Mouse (Mus musculus) lung, postnatal 14 days (tissue): ENCODE results near the gene Apobec4.

ENCODE experiments used
- DNase-seq: peaks from one replicate; pipeline ENCODE4 v3.0.0; 2021

The Apobec4 gene

GRCm38 (mm10) chr1:152750312-152750965 is at the start of gene Apobec4:
Apobec4 (plus strand) TSS chr1:152750551.
- DNase-seq, result no peak

- DNase-seq, result no peak
These were observed 49.3 kb upstream of the Apobec4 start for GRCm38 (mm10) chr1:152701066-152701465.

DNA sequence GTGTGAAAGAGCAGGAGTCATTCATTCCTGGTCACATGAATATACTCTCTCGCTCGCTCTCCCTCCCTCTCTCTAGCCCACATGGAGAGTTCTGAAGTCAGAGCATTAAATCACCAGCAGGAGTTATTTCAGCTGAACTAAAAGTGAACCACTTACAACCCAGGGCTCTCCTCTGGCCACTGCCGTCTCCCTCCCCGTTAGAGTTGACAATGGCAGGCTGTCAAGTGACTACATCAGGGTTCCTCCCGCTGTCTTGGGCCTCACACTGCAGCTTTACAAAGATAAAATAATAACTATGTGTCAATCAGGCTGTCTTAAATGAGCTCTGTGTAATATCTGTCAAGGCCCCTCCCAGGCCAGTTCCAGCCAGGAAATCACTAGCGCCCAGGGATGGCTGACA is 47.4 kb upstream of the Apobec4 start:
- no peak for DNase-seq

DNA sequence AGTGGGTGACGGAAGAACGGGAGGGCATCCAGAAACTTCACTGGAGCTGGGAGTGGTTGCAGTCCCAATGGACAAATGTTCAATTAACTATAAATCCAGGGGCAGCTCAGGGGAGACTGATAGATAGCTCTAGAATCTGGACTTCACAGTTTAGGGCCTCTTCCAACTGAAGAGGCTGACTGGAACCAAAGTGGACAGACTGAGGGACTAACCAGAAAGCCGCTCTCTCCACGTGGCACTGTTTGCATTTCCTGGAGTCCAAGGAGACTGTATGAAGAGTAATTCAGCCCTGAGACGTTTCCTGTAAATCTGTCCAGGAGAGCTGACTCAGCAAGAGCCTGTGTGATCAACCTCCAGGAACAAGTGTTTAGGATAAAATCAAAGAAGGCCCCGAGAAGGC is 46.4 kb upstream of the Apobec4 start:
- DNase-seq, result no peak

- no peak for DNase-seq
These were observed 42.8 kb upstream of the Apobec4 start for GRCm38 (mm10) chr1:152707560-152707959.

DNA sequence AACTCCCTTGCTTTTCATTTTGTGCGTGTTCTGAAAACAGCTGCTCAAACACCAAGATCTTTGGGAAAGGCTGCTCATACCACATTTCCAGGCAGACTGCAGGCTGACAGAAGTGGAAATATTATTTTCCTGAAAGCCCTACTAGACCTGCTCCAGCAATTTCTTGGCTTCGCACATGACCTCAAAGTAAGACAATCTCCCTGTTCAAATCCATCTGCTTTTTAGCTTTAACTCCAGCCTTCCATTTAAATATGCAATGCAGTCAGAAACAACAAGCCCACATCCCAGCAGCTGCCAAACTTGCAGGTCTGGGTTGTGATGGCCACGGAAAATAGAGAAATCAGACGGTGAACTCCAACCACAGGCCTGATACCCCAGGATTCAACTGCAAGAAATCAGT is 39.3 kb upstream of the Apobec4 start:
- DNase-seq, result no peak

DNA sequence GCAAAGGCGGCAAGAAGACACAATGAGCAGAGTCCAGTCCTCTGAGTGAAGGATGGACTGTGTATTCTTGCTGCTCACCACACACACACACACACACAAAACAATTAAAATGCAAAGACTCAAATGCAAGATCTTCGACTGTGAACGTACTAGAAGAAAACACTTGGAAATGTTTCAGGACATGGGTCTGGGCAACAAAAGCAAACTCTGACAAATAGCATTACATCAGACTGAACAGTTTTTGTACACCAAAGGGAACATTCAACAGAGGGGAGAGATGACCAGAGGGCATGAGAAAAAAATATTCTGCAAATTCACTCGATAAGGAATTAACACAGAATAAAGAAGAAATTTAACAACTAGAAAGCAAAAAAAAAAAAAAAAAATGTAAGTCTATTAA is 36.4 kb upstream of the Apobec4 start:
- no peak for DNase-seq

DNA sequence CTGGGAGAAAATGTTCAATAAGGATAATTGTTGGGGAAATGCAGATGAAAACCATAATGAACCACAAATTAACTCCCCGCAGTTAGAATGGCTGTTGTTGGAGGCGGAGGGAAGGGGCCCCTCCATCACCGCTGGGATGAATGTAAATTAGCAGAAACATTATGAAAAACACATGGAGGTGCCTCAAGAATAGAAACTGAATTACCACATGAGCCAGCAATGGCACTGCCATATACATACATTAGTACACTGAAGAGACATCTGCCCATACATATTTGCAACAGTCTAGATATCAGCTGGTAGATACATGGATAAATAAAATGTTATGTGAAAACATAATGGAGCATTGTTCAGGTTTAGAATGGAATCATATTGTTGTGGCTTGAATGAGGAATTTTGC is 35.9 kb upstream of the Apobec4 start:
- DNase-seq, result no peak

- no peak for DNase-seq
These were observed 33.0 kb upstream of the Apobec4 start for GRCm38 (mm10) chr1:152717329-152717728.

DNA sequence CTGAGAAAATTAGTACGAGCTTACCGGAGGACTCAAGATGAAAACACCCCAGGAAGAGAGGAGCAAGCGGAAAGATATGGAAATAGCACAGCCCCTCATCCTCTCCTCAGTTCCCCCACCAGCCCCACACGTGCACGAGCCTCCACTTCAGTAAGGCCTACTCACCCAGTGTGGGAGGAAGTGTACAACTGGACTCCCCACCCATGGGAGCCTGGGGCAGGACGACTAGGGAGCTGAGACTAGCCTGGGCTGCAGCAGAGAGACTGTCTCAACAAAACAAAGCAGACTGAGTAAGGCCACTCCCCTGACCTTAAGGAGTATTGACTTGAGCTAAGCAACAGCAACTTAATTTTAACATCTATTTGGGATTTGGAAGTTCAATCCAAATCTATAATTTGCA is 32.2 kb upstream of the Apobec4 start:
- DNase-seq, result no peak

GRCm38 (mm10) chr1:152720969-152721368 is 29.4 kb upstream of the Apobec4 start:
- no peak for DNase-seq

GRCm38 (mm10) chr1:152721535-152722198 is 28.7 kb upstream of the Apobec4 start:
- no peak for DNase-seq

GRCm38 (mm10) chr1:152724286-152724685 is 26.1 kb upstream of the Apobec4 start:
- no peak for DNase-seq

DNA sequence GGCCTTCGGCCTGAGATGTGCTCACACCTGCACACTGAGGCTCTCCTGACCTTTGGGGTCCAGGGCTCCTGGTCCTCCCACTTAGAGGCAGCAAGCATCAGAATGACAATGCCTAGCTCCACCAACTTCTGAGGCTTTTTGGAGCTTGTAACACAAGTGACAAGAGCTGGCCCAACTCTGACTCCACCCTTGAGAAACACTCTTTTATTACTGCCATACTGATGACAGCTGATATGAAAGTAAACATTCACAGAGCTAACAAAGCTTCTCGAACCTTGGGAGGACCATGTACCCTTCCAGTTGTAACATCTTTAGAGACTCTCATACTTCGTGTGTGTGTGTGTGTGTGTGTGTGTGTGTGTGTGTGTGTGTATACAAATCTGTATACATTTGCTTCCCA is 24.3 kb upstream of the Apobec4 start:
- DNase-seq, result no peak

DNA sequence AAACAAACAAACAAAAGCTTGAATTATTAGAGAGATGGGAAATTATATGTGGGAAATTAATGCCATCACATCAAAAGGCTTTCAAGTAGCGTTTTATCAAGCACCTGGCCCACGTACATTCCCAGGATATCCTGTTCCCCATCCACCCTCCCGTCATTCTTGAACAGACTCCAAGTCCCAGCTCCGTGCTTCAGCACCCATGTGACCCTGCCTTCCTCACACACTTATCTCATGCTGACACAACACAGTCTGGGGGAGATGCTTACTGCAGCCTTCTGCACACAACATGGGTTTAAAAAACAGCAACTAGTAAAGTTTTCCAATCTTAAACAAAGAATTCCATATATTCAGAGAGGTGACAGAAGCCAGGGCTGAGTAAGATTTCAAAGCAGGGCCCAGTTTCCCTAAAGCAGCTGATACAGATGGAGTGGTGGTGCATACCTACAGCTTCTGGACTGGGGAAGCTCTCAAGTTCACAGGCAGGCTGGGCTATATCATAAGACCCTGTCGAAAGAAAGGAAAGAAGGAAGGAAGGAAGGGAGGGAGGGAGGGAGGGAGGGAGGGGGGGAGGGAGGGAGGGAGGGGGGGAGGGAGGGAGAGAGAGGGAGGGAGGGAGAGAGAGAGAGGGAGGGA is 22.6 kb upstream of the Apobec4 start:
- peak; percentile 20 for DNase-seq

DNA sequence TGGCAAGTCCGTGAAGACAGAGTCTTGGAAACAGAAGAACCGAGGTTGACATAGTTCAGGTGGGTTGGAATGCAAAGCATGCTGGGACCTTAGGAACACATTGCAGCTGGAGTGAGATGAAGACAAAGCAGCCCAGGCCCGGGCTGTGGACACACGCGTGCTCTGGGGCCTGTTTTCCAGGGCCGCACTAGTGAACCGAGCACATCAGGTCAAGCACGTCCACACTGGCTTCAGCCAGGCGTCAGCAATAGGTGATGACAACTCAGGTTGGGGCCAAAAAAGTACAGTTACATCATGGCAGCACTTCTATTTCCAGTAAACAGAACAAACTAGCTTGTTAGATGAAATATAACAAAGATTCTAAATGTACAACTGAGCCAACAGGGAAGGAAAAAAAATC is 11.6 kb upstream of the Apobec4 start:
- DNase-seq, result no peak

GRCm38 (mm10) chr1:152739374-152739773 is 11.0 kb upstream of the Apobec4 start:
- no peak for DNase-seq

DNA sequence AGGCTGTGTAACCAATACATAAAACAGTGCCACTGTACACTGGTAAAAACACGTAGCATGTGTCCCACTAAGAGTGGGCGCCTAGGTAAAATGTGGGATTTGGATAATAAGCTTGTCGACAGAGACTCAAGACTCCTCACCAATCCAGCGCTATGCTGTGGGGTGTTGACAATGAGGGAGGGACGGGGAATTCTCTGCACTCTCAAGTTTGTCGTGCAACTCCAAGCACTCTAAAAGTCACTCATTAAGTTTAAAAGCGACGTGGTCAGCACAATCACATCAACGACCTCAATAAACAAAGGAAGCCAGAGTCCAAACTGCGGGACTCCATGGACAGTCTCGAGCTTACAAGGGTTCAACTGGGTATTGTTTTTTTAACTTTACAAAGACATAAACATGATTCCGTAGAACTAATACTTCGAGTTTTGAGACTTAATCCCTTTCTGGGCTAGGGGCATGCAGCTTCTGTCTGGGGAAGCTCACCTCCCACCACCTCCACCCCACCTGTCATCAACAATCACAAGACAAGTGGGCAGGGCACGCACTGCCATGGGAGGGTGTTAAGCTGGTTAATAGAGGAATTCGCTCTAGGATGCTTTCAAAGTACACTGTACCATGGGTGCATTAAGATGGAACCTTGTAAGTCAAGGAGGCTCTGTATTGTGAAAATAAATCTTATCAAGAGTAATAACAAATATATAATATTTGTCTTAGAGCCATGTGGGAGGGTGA is 7.1 kb upstream of the Apobec4 start:
- DNase-seq, result no peak

GRCm38 (mm10) chr1:152746426-152746825 is 3.9 kb upstream of the Apobec4 start:
- DNase-seq, result peak; percentile 92

GRCm38 (mm10) chr1:152749276-152749675 is 1.1 kb upstream of the Apobec4 start:
- peak; percentile 9 for DNase-seq

- no peak for DNase-seq
These were observed 11.4 kb downstream of the Apobec4 start for GRCm38 (mm10) chr1:152761791-152762190.

- DNase-seq, result peak; percentile 97
These were observed 15.9 kb downstream of the Apobec4 start, which contains the start of the genes Rgl1 and Arpc5 for GRCm38 (mm10) chr1:152766032-152766772. Rgl1 (minus strand) TSS chr1:152766351. Arpc5 (plus strand) TSS chr1:152766542.
